Mouse (Mus musculus): Measurements from ENCODE around the gene Spata9.

GRCm38 (mm10) chr13:75938866-75939265 is 28.1 kb upstream of the Spata9 start:
- TF ChIP-seq POLR2A (IDR thresholded peaks at IDR 0.05; ENCODE audit: insufficient read depth, low read depth, low read length): no peak
- TF ChIP-seq CTCF (IDR thresholded peaks at IDR 0.05; ENCODE audit: insufficient read depth, low read depth, low read length): no peak

All from olfactory bulb, adult 2 months (tissue).